Mouse (Mus musculus): Measurements from ENCODE around the gene Plekhb2. TPM values are rescaled to one million over a fixed set of nuclear protein-coding genes. Genes with fewer than 3 reads are reported as not detected.

Plekhb2 gene
- total RNA-seq (2017) = 8.1 and 18.9 TPM in 2 replicates

DNA sequence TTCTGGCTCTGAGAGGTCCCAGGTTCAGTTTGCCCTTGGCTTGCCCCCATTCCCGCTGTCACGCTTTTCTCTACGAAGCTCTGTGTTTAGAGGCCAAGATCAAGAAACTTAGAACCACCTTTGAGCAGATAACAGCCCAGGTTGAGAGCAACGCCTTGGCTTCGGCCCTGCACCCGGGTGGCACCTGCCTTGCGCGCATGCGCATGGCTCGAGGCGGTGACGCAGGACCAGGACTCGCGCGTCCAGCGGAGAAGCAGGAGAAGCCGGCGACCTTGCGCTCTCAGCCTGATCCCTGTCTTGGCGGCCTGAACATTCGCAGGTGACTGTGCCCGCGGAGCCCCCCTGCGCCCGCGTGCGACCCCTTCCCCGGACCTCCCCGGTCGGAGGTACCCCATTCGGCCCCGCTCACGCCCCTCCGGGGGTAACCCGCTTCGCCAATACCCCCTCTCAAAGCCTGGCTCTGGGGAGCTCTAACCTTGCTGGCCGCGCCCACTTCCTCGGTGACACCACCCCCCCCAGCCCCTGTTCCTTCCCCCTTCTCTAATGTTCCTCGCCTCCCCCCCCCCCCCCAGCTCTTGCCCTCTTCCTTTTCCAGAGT, at the start of gene Plekhb2:
TSS of gene Plekhb2 (plus strand) at position 232 of the 598 bp plus-strand sequence.
- peak; percentile 84 for ATAC-seq (replicated peaks; ENCODE audit: low read depth, poor library complexity, severe bottlenecking)

DNA sequence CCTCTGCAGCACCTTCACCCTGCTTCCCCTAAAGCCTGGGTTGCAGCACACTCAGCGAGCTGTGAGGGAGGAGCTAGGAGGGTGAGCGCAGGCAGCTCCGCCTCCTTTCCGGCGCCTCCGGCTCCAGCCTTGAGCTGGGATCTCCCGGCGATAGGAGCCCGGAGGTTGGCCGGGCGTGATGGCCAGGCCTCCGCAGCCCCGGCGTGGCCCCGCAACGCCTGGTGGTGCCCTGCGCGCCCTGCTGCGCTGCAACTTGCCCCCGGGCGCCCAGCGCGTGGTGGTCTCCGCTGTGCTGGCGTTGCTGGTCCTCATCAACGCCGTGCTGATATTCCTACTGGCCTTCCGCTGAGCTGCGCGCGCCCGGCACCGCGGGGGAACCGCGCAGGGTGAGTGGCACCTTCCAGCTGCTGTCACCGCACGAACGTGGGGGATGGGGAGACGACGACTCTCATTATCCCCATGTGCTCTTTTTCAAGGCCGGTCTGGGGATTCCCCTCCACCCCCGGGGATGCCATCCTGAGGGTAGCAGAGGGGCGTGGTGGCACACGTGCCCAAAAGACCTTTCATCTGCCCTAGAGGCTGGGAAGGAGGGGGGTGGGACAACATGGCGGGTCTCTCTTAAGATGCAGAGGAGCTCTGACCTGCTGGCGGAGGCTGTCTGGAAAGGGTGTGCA, 48.0 kb upstream of the Plekhb2 start:
- peak; percentile 90 for ATAC-seq (replicated peaks; ENCODE audit: low read depth, poor library complexity, severe bottlenecking)

DNA sequence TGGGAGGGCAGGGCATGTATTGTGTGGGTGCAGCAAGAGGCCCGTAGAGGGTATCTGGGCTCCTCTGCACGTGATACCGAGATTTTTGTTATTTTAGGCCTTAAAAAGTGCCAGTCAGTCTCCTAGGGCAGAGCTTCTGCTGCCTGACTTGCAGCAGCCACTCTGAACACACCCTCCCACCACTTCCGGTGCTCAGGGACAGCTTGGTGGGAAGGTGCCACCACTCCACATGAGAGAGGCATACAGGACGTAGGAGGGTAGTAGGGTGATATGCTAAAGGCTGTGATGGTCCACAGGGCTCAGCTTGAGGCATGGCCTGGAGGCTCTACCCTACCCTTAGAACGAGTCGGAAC, 47.5 kb upstream of the Plekhb2 start:
- peak; percentile 70 for ATAC-seq (replicated peaks; ENCODE audit: low read depth, poor library complexity, severe bottlenecking)

DNA sequence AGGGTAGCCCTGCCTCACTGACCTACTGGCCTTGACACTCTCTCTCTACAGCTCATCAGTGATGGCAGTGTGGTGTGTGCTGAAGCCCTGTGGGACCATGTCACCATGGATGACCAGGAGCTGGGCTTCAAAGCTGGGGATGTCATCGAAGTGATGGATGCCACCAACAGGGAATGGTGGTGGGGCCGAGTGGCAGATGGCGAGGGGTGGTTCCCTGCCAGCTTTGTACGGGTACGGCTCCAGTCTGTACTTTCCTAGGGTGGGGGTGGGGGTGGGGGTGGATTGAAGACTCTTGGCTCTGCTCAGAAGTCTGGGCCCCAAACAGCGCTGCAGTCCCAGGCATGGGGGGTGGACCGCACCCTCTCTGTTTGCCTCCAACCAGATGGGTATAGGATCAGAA, 44.9 kb upstream of the Plekhb2 start:
- no peak for ATAC-seq (replicated peaks; ENCODE audit: low read depth, poor library complexity, severe bottlenecking)

DNA sequence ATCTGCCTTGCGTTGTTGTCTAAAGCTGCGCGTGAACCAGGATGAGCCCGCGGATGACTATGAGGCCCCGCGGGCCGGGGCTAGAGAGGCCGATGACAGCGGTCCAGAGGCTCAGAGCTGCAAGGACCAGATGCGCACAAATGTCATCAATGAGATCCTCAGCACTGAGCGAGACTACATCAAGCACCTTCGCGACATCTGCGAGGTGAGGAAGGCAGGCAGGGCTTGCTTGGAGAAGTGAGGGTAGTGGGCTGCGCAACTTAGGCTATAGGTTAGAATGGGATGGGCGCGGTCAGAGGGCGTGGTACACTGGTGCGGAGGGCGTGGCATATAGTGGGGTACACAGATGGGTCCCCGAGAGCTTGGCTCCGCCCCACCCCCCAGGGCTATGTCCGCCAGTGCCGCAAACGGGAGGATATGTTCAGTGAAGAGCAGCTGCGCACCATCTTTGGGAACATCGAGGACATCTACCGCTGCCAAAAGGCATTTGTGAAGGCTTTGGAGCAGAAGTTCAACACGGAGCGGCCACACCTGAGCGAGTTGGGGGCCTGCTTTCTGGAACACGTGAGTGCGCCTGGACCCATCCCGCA, 43.8 kb upstream of the Plekhb2 start:
- no peak for ATAC-seq (replicated peaks; ENCODE audit: low read depth, poor library complexity, severe bottlenecking)

DNA sequence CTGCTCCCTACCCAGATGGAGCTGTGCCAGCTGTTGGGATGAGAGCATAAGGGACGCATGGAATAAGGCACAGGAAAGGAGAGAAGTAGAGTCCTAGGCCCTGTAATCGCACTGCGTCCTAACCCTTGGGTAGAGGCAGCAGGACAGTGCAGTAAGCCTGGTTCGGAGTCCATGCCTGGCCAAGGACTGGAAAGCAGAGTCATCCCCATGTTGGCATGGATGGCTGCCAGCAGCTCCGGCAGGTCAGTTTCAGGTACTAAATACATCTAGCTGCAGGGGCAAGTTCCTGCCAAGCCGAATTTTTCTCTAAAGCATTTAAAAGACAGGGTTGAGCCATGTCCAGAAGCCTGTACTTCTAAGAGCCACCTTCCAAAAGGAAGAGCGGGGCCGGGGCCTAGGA, 41.3 kb upstream of the Plekhb2 start:
- ATAC-seq (replicated peaks; ENCODE audit: low read depth, poor library complexity, severe bottlenecking) = no peak

DNA sequence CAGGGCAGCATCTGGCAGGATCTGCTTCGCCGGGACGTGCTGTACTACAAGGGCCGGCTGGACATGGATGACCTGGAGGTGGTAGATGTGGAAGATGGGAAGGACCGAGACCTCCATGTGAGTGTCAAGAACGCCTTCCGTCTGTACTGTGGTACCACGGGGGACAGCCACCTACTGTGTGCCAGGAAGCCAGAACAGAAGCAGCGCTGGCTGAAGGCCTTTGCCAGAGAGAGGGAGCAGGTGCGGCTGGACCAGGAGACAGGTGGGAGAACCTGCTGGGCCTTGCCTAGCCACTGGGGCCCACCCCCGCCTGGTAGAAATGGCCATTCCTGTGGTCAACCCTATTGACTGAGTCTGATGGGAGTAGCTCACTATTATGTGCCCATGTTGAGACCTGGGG, 39.5 kb upstream of the Plekhb2 start:
- ATAC-seq (replicated peaks; ENCODE audit: low read depth, poor library complexity, severe bottlenecking) = no peak

DNA sequence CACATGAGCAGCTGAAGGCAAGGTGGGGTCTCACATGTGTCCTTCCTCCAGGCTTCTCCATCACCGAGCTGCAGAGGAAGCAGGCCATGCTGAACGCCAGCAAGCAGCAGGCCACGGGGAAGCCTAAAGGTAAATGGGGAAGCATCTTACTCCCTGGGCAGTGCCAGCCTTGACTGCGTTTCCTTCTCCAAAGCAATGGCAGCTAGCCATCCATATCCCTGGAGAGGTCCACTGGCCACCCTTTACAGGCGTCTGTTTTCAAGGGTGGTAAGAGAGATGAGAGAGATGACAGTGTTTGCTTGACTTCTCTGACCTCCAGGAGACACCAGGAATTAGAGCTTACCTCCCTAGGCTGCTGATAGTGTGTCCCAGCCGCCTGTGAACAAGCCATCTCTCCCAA, 38.7 kb upstream of the Plekhb2 start:
- ATAC-seq (replicated peaks; ENCODE audit: low read depth, poor library complexity, severe bottlenecking) = no peak

DNA sequence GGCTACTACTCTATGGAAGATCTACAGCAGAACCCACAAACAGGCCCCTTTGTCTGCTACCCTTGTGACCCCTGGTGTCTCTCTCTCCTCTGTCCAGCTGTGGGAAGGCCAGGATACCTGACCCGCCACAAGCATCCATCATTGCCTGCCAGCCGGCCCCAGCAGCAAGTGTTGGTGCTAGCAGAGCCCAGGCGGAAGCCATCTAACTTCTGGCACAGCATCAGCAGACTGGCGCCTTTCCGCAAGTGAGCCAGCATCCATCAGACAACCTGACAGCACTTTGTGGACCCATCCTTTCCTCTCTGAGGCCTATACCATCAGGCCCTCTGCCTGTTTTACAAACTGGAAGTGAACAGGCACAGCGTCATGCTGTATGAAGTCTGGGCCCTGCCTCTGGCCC, 38.2 kb upstream of the Plekhb2 start:
- no peak for ATAC-seq (replicated peaks; ENCODE audit: low read depth, poor library complexity, severe bottlenecking)

DNA sequence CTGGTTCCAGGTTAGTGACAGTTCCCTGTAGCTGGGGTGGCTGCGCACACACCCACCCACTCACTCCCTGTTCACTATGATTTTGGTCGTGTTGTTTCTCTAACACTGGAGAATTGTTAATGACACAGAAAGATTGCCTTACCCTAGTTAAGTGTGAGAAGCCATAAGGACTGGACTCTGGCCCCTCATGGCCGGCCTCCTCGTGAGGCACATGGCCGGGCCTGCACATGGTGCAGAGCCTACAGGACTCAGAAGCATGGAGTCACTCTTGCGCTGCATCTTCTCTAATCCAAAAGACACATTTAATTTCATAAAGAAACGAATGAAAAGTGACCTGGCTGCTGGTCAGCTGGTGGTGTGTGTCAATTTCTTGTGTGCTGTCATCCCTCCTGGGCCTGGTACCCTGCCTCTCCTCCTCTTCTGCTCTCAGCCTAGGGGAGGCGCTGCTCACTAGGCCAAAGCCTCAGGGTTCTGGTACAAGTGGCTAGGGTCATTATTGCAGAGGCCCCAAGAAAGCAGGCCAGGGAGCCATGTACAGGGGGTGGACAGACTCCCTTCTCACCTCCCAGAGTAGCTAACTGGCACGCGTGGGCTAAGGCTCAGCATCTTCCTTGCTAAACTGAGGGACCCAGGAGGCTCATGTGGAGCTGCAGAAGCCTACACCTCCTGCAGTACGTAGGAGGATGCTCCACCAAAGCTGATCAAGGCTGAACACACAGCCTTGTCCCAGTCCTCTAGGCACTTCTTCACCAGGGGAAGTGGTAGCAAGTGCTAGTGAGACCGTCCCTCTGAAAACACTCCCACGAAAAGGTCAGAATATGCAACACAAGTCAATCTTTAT, 37.1 kb upstream of the Plekhb2 start:
- ATAC-seq (replicated peaks; ENCODE audit: low read depth, poor library complexity, severe bottlenecking) = no peak

DNA sequence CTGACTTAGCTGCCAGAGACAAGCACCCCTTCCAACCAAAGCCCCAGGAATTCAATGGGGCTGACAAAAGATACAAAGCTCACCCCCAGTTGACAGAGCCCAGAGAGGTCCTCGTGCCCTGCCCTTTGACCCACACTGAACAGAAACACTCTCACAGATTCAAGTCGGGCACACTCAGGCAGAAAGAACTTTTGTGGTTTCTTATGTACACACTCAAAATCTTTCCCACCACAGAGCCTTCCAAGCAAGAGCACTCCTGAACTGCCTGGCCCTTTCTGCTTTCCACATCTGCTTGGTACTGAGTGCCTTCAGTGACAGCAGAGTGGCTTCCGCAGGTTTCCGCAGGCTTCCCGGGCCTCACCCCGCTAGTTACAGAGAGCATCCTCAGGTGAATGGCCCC, 33.9 kb upstream of the Plekhb2 start:
- no peak for ATAC-seq (replicated peaks; ENCODE audit: low read depth, poor library complexity, severe bottlenecking)

DNA sequence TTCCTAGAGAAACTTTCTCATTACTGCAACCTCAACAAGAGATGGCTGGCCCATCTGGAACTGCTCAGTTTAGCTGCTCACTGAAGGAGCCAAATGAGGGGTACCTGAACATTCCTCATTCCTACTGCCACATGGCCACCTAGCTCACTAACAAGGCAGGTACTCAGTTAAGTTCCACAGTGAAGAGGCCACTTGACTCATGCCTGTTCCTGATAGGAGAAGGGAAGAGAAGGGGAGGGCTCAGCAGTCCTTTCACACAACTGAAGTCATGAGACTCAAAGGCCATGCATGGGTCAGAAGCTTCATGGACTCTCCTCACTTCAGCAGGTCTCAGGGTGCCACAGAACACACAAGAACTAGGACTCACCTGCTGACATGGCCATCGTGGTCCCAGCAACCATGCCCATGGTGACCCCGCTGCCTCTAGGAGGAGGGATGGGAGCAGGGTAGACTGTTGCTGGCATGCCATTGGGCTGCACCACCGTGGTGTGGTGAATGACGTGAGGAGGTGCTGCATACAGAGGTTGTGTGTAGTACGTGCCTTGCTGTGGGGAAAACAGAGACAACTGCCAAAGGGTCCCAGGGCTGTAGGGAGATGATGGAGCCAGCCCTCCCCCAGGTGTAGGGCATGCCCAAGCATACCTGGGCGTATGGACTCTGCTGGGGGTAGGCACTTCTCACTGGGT, 30.4 kb upstream of the Plekhb2 start:
- ATAC-seq (replicated peaks; ENCODE audit: low read depth, poor library complexity, severe bottlenecking) = no peak

DNA sequence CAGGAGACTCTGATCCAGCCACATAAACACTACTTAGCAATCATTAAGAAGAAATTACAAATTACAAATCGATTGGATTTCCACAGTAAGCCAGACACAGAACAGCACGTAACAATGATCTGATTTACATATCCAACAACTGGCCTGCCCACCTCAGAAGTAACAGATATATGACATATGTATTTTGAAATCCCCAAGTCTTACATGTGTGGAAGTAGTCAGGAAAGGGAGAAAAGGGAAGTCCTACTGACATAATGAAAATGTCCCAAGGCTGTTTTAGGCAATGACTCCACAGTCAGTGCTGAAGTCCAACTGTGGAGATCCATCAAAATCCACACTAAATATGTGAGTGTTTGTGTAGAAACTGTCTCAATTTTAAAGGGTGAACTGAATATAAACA, 28.4 kb upstream of the Plekhb2 start:
- ATAC-seq (replicated peaks; ENCODE audit: low read depth, poor library complexity, severe bottlenecking) = 0 out of 2 replicates have a peak, but pooled peaks have one; percentile 9

DNA sequence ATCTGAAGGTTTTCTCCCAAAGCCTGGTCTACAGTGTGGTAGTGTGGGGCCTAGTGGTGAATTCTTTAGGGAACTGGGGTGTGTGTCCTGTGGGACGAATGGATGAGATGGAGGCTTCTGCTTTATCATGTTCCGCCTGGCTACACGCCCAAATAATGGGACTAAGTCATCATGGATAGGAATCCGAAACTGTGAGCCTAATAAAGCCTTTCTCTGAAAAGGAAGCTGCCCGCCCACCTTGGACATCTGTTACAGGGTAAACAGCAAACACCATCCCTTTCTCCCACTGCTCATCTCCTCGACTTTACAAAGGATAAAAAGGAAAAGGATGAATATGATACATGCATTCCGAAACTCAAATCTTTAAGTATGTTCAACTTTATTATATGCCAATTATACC, 27.8 kb upstream of the Plekhb2 start:
- no peak for ATAC-seq (replicated peaks; ENCODE audit: low read depth, poor library complexity, severe bottlenecking)

DNA sequence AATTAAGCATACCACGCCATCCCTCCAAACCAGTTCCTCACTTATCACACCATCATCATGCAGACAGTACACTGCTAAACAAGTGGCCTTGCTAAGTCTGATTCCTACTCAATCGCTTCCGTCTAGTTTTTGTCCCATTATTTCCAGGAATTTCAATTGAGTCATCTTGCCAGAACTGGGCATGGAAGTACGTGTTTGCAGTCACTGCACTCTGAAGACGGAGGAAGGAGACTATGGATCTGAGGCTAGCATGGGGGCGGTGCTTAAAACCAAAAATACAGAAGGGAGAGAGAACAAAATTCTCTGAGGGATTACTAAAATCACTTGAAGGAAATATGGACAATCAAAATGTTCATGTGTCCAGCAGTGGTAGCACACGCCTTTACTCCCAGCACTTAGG, 27.0 kb upstream of the Plekhb2 start:
- ATAC-seq (replicated peaks; ENCODE audit: low read depth, poor library complexity, severe bottlenecking) = no peak

DNA sequence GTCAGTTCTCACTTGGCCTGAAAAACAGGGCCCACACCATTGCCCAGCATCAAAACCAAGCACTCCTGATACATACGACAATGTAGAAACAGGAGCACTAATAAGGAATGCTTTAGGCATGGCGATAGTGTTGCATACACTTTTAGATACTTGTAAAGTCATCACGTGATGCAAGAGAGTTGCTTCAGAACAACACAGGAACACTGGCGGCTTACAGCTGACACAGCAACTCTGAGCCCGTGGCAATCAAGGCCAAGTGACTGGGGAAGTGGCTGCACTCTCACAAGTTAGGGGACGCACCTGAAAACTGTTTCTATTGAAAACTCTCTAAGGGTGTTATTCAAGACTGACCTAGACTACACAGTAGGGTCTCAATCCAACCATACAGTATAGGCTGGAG, 26.4 kb upstream of the Plekhb2 start:
- no peak for ATAC-seq (replicated peaks; ENCODE audit: low read depth, poor library complexity, severe bottlenecking)

DNA sequence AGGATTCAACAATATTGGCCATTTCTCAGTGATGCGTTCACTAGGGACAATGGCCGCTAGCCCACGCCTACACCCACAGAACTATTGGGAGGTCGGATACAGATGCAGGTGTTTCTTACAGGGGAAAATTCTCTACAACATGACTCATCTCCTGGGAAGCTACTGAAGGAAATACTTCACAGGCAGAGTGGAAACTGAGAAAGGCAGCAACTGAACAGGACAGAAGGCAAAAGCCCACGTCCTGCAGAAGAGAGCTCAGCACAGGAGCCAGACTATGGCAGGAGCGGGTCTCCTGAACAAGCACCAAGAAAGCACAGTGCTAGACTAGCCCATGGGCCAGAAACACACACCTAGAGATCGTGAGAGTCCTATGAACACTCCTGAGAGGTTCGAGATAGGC, 25.6 kb upstream of the Plekhb2 start:
- no peak for ATAC-seq (replicated peaks; ENCODE audit: low read depth, poor library complexity, severe bottlenecking)

DNA sequence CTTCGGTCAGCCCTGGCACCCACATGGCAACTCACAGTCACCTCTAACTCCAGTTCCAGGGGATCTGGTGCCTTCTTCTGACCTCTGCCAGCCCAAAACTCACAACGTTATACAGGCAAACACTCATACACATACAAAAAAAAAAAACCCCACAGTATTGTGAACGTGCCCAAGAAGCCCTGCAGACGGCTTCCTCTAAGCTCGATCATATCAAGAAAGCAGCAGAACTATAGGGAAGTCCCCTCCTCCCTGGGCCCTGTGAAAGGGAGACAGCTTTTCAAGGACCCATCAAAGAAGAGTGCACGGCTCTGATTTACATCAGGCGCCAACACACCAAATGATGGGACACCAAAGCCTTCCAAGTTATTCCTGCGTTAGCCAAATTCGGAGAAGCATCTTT, 23.9 kb upstream of the Plekhb2 start:
- ATAC-seq (replicated peaks; ENCODE audit: low read depth, poor library complexity, severe bottlenecking) = no peak

DNA sequence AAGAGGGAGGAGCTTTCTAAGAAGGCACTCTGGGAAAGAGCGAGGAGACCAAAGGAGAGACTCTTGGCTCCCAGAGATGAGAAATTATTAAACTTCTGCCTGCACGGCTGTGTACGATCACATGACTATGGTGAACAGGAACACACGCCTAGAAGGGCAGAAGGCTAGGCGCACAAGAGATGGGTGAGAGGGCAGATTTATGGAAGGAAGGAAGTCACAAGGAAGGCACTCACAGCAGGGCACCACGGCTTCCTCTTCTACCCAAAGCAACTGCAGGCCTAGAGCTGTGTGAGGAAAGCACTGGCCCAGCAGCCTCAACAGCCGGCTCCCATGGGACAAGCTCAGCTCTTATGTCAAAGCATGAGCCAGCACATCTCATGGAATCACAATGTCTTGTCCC, 21.9 kb upstream of the Plekhb2 start:
- 0 out of 2 replicates have a peak, but pooled peaks have one; percentile 45 for ATAC-seq (replicated peaks; ENCODE audit: low read depth, poor library complexity, severe bottlenecking)

DNA sequence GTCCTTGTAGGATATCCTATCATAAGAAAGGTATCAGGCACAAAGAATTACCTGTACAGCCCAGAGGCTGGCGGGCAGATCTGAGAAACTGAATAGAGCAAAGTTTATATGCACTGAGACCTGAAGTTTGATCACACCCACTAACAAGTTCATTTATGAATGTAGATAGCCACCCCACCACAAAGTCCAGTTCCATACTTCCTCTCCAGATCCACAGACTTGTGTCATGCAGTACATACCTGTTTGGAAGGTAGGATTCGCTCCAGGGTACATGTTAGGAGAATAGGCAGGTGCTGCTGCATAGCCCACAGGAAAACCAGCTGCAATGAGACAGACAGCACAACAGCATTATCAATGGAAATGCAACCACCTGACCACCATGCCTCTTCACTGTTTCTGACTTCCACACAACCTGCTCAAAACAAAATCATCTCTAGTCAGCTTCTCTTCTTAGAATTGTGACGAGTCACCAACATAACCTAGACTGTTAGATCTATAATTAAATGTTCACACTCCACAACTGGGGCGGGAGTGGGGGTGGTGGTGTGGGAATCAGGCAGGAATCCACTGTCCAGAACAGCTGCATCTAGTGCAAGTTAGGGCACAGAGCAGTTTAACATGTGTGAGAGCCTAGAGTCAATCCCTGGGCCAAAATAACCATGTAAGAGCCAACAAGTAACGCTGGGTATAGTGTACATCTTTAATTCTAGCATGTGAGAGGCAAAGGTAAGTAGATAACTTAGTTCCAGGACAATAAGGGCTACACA, 21.1 kb upstream of the Plekhb2 start:
- no peak for ATAC-seq (replicated peaks; ENCODE audit: low read depth, poor library complexity, severe bottlenecking)

Measured in common myeloid progenitor, adult 5-6 weeks (primary cell).